Mouse (Mus musculus): Measurements from ENCODE around the gene Tbc1d10b. TPM values are rescaled to one million over a fixed set of nuclear protein-coding genes. Genes with fewer than 3 reads are reported as not detected.
"Not testable (repeated sequence)": the region's sequence is repeated elsewhere in the genome, so short reads cannot be mapped to it uniquely, and the experiment has no call there.

The Tbc1d10b gene
- polyA plus RNA-seq, 1 experiment from 2014 or later: 12.1 TPM

GRCm38 (mm10) chr7:127252414-127252813 is 44.1 kb upstream of the Tbc1d10b start:
- WGBS: 81% methylated on average over 2 of the region's 2 CpGs
- no peak overlapping the region for H3K27ac ChIP-seq (replicated peaks)
- TF ChIP-seq CTCF (IDR thresholded peaks at IDR 0.05; ENCODE audit: low read depth) (peak; percentile 72), EP300 (optimal IDR thresholded peaks at IDR 0.05) (no peak)
- DNase-seq (ENCODE audit: low spot score) (no peak), ATAC-seq (ENCODE audit: low FRiP score, low TSS enrichment) (no peak)
- H3K27me3 ChIP-seq (ENCODE audit: control insufficient read depth, insufficient read depth, low read length): no peaks in the 10 kb centered on the region
- peaks cover 3% of the 10 kb centered on the region for H3K4me1 ChIP-seq (replicated peaks; ENCODE audit: control insufficient read depth, insufficient read depth)
- H3K36me3 ChIP-seq (ENCODE audit: control insufficient read depth, insufficient read depth, low read length): peaks cover 7% of the 10 kb centered on the region; the same call in 1 of the 2 replicates
- H3K9me3 ChIP-seq (ENCODE audit: control insufficient read depth, low read length): no peaks in the 10 kb centered on the region
- H3K4me2 ChIP-seq (replicated peaks; ENCODE audit: low read depth): no peak overlapping the region
- H3K4me3 ChIP-seq (ENCODE audit: low read depth, low read length): no peak overlapping the region
- H3K9ac ChIP-seq (ENCODE audit: low read length): no peak overlapping the region

GRCm38 (mm10) chr7:127250511-127250910 is 42.2 kb upstream of the Tbc1d10b start:
- not testable (repeated sequence) for DNase-seq (ENCODE audit: low spot score); ATAC-seq (ENCODE audit: low FRiP score, low TSS enrichment); H3K4me3 ChIP-seq (ENCODE audit: low read depth, low read length); H3K9ac ChIP-seq (ENCODE audit: low read length); H3K9me3 ChIP-seq (ENCODE audit: control insufficient read depth, low read length); H3K4me2 ChIP-seq (replicated peaks; ENCODE audit: low read depth); H3K27me3 ChIP-seq (ENCODE audit: control insufficient read depth, insufficient read depth, low read length); H3K36me3 ChIP-seq (ENCODE audit: control insufficient read depth, insufficient read depth, low read length); H3K4me1 ChIP-seq (replicated peaks; ENCODE audit: control insufficient read depth, insufficient read depth); H3K27ac ChIP-seq (replicated peaks)
- 91% methylated on average over 8 of the region's 8 CpGs for WGBS

GRCm38 (mm10) chr7:127244658-127245510 is 36.6 kb upstream of the Tbc1d10b start:
- Histone ChIP-seq H3K36me3 (ENCODE audit: control insufficient read depth, insufficient read depth, low read length) (peaks cover 7% of the 10 kb centered on the region; the same call in 1 of the 2 replicates), H3K4me3 (ENCODE audit: low read depth, low read length) (peak overlapping the region; percentile 80), H3K27me3 (ENCODE audit: control insufficient read depth, insufficient read depth, low read length) (no peaks in the 10 kb centered on the region), H3K4me2 (replicated peaks; ENCODE audit: low read depth) (peak overlapping the region; percentile 77), H3K9ac (ENCODE audit: low read length) (peak overlapping the region; percentile 96), H3K27ac (replicated peaks) (peak overlapping the region; percentile 96), H3K9me3 (ENCODE audit: control insufficient read depth, low read length) (no peaks in the 10 kb centered on the region), H3K4me1 (replicated peaks; ENCODE audit: control insufficient read depth, insufficient read depth) (no peaks in the 10 kb centered on the region)
- ATAC-seq (ENCODE audit: low FRiP score, low TSS enrichment) (peak; percentile 78), DNase-seq (ENCODE audit: low spot score) (no peak)
- WGBS: 8% methylated on average over 33 of the region's 33 CpGs
- TF ChIP-seq EP300 (optimal IDR thresholded peaks at IDR 0.05) (no peak), CTCF (IDR thresholded peaks at IDR 0.05; ENCODE audit: low read depth) (no peak)

- H3K9ac ChIP-seq (ENCODE audit: low read length): peak within 1 kb of the TSS; percentile 96
- TF ChIP-seq CTCF (IDR thresholded peaks at IDR 0.05; ENCODE audit: low read depth) (peak; percentile 38), EP300 (optimal IDR thresholded peaks at IDR 0.05) (peak; percentile 58)
- H3K4me3 ChIP-seq (ENCODE audit: low read depth, low read length): peak within 1 kb of the TSS; percentile 80
- H3K4me2 ChIP-seq (replicated peaks; ENCODE audit: low read depth): peak within 1 kb of the TSS; percentile 77
- WGBS: under 1% methylated on average over 56 of the region's 56 CpGs
- H3K27ac ChIP-seq (replicated peaks): peak within 1 kb of the TSS; percentile 96
- H3K9me3 ChIP-seq (ENCODE audit: control insufficient read depth, low read length): no peaks in the 10 kb centered on the region
- ATAC-seq (ENCODE audit: low FRiP score, low TSS enrichment) (peak; percentile 96), DNase-seq (ENCODE audit: low spot score) (peak; percentile 96)
- H3K4me1 ChIP-seq (replicated peaks; ENCODE audit: control insufficient read depth, insufficient read depth): no peaks in the 10 kb centered on the region
- H3K36me3 ChIP-seq (ENCODE audit: control insufficient read depth, insufficient read depth, low read length): 0 out of 2 replicates have a peak, but pooled peaks cover 3% of the 10 kb centered on the region
- H3K27me3 ChIP-seq (ENCODE audit: control insufficient read depth, insufficient read depth, low read length): no peaks in the 10 kb centered on the region
Measured at GRCm38 (mm10) chr7:127243870-127244657, 35.8 kb upstream of the Tbc1d10b start, which contains the start of gene Zfp771. Zfp771 (plus strand) TSS chr7:127244274.

GRCm38 (mm10) chr7:127243361-127243867 is 35.1 kb upstream of the Tbc1d10b start:
- Histone ChIP-seq H3K4me2 (replicated peaks; ENCODE audit: low read depth) (peak overlapping the region; percentile 77), H3K4me3 (ENCODE audit: low read depth, low read length) (peak overlapping the region; percentile 80), H3K9ac (ENCODE audit: low read length) (peak overlapping the region; percentile 96), H3K4me1 (replicated peaks; ENCODE audit: control insufficient read depth, insufficient read depth) (no peaks in the 10 kb centered on the region), H3K27ac (replicated peaks) (peak overlapping the region; percentile 96), H3K9me3 (ENCODE audit: control insufficient read depth, low read length) (no peaks in the 10 kb centered on the region), H3K36me3 (ENCODE audit: control insufficient read depth, insufficient read depth, low read length) (0 out of 2 replicates have a peak, but pooled peaks cover 3% of the 10 kb centered on the region), H3K27me3 (ENCODE audit: control insufficient read depth, insufficient read depth, low read length) (no peaks in the 10 kb centered on the region)
- no peak for TF ChIP-seq EP300 (optimal IDR thresholded peaks at IDR 0.05)
- peak; percentile 13; the same call in 1 of the 2 replicates for TF ChIP-seq CTCF (IDR thresholded peaks at IDR 0.05; ENCODE audit: low read depth)
- DNase-seq (ENCODE audit: low spot score) (no peak), ATAC-seq (ENCODE audit: low FRiP score, low TSS enrichment) (no peak)
- WGBS: 23% methylated on average over 2 of the region's 2 CpGs

All from stomach, postnatal 0 days (tissue).